9 mouse cellular contexts compared by ENCODE assay signal in the genomic region with DNA sequence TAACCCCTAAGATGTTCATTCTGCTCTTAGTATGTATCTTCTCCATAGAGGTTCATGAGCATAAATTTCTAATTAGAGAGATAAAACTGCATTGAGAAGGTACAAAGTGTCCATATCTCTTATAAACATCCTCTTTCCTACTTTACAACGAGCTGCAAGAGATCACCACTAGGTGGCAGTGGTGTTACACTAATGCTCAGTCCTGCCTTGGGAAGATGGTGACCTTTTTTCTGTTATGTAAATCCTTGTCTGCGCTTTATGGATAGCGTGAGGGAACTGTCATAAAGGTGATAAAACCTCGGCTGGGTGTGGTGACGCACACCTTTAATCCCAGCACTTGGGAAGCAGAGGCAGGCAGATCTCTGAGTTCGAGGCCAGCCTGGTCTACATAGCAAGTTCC.
DNase-seq lines count a peak whose midpoint lies in the region; ATAC-seq and TF ChIP-seq lines count a peak whose summit lies in the region.
"Had no signal": no experiment of that assay in that cellular context is flagged by ENCODE, and none has a peak within 500 bp of the region (broad histone marks: within the 10 kb centered on the region; RNA-seq: fewer than 3 reads in every experiment).

No protein-coding gene starts in this region.

- intact Hi-C loops in heart, postnatal 10 days (cut with DNase I) = loop anchor here (1.0 to 10.0 kb wide), 4 partner anchors 65 to 799 kb away; a partner anchor contains a TSS

- no peaks in the 10 kb centered on the region for H3K9me3 ChIP-seq in embryonic facial prominence, embryonic 11.5 days (replicated peaks; ENCODE audit: control insufficient read depth, low read length)
- H3K9me3 ChIP-seq: heart, embryonic 15.5 days had no signal

- peak; percentile 68 to 78 for DNase-seq in CD8-positive naive resting alpha-beta T cell, adult 2 months (ENCODE audit: low read depth in 2 of 2, low spot score in 2 of 2)
- peak; percentile 68 for DNase-seq in adrenal gland, postnatal 25 days
- peak; percentile 88 for DNase-seq in embryonic facial prominence, embryonic 11.5 days (ENCODE audit: low spot score)
- peak; percentile 84 to 91 for DNase-seq in heart, postnatal 10 days
- DNase-seq in kidney, postnatal 4 days = peak; percentile 82 to 86
- DNase-seq in lung, adult 2 months = peak; percentile 60
- DNase-seq in ovary, adult 18-20 months (ENCODE audit: low spot score) = peak; percentile 33
- peak; percentile 10 to 38 for DNase-seq in thymus, adult 18-20 months

- H3K4me1 ChIP-seq in embryonic facial prominence, embryonic 11.5 days (ENCODE audit: control insufficient read depth, insufficient read depth, low read length) = no peaks in the 10 kb centered on the region
- H3K4me1 ChIP-seq in lung, adult 2 months (ENCODE audit: control insufficient read depth, insufficient read depth, low read length) = no peaks in the 10 kb centered on the region

- H3K4me2 ChIP-seq in embryonic facial prominence, embryonic 11.5 days (ENCODE audit: low read depth, low read length) = no peak overlapping the region
- H3K4me2 ChIP-seq: heart, embryonic 15.5 days had no signal

- ATAC-seq in embryonic facial prominence, embryonic 11.5 days (replicated peaks; ENCODE audit: insufficient number of reproducible peaks, low FRiP score, low TSS enrichment, low read depth) = 0 out of 2 replicates have a peak, but pooled peaks have one; percentile 14

- 23% methylated on average over 6 of the region's 6 CpGs for WGBS in embryonic facial prominence, embryonic 11.5 days
- 17% methylated on average over 6 of the region's 6 CpGs for WGBS in lung, adult 2 months

- no peaks in the 10 kb centered on the region for H3K36me3 ChIP-seq in embryonic facial prominence, embryonic 11.5 days (replicated peaks; ENCODE audit: control insufficient read depth, insufficient read depth, low read depth, low read length)
- H3K36me3 ChIP-seq: heart, embryonic 15.5 days had no signal

- no peak overlapping the region for H3K27ac ChIP-seq in embryonic facial prominence, embryonic 11.5 days (replicated peaks; ENCODE audit: low read depth, low read length)
- H3K27ac ChIP-seq: heart, embryonic 15.5 days had no signal

- H3K4me3 ChIP-seq in embryonic facial prominence, embryonic 11.5 days (ENCODE audit: low read depth, low read length) = no peak overlapping the region
- H3K4me3 ChIP-seq in lung, adult 2 months (replicated peaks; ENCODE audit: extremely low read depth, low read depth, low read length) = no peak overlapping the region
- H3K4me3 ChIP-seq: heart, embryonic 15.5 days had no signal

- no peak overlapping the region for H3K9ac ChIP-seq in embryonic facial prominence, embryonic 11.5 days (replicated peaks; ENCODE audit: low read length)
- H3K9ac ChIP-seq: heart, embryonic 15.5 days had no signal

- H3K27me3 ChIP-seq in embryonic facial prominence, embryonic 11.5 days (ENCODE audit: control insufficient read depth, insufficient read depth, low read length) = no peaks in the 10 kb centered on the region
- H3K27me3 ChIP-seq: heart, embryonic 15.5 days had no signal

- TF ChIP-seq CTCF in lung, adult 2 months (IDR thresholded peaks at IDR 0.05; ENCODE audit: insufficient read depth, low read length) = peak; percentile 71

- TF ChIP-seq POLR2A in lung, adult 2 months (IDR thresholded peaks at IDR 0.05; ENCODE audit: borderline replicate concordance, extremely low read depth, low read depth, low read length) = no peak

Comparison
In these comparisons a context has a peak if more than half of its experiments do, and no peak if none do; other contexts are left out.
1. DNase-seq: peak in every context shown above with its lines; median percentile 88 in embryonic facial prominence, embryonic 11.5 days; 88 in heart, postnatal 10 days; 84 in kidney, postnatal 4 days; 73 in CD8-positive naive resting alpha-beta T cell, adult 2 months; 68 in adrenal gland, postnatal 25 days; 60 in lung, adult 2 months; 33 in ovary, adult 18-20 months; 24 in thymus, adult 18-20 months.